Mouse (Mus musculus) liver, postnatal 0 days (tissue): ENCODE results near the gene D2hgdh.

ENCODE experiments used
- CTCF ChIP-seq: sonication (generic); IDR thresholded peaks from 2 replicates; pipeline ENCODE4 v1.5.1; 2016; ENCODE audit warnings: antibody characterized with exemption, low read depth
- EP300 ChIP-seq: IDR thresholded peaks from 2 replicates; pipeline ENCODE4 v1.6.1; 2016; ENCODE audit warnings: antibody characterized with exemption, low read depth, mild to moderate bottlenecking

DNA sequence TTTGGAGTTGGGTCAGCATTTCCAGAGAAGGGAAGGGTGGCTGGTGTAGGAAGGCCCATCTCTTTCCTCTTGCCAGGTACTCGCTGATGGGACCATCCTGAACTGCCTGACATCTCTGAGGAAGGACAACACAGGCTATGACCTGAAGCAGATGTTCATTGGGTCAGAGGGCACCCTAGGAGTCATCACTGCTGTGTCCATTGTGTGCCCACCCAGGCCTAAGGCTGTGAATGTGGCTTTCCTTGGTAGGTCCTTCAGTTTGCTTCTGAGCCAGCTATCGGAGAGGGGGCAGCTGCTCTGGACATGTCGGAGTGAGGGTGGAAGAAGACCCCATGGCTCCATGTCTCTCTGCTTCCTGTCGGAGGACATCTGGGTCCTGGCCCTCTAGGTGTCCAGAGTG lies 10.5 kb downstream of the D2hgdh start:
- TF ChIP-seq CTCF (no peak), EP300 (no peak)
